Mouse (Mus musculus) Patski (cell line): ENCODE data around the gene Syne4. TPM values are rescaled to one million over a fixed set of nuclear protein-coding genes. Genes with fewer than 3 reads are reported as not detected.

ENCODE experiments used
- ATAC-seq: fragments of 100-300 bp; one replicate; pipeline ENCODE4 v1.8.0; 2021
- CTCF ChIA-PET: fragments of 350-600 bp; sonication (Branson Sonifier 250); formaldehyde crosslinking; loops from one replicate; lab custom pipeline; 2022; ENCODE audit warnings: inconsistent platforms; lab: Charles Lee
- POLR2A ChIA-PET: fragments of 350-600 bp; sonication (Branson Sonifier 250); formaldehyde crosslinking; loops from one replicate; lab custom pipeline; 2022; ENCODE audit warnings: antibody characterized with exemption, inconsistent platforms; lab: Charles Lee
- DNase-seq: peaks from one replicate; pipeline ENCODE4 v3.0.0-alpha.2; 2011; ENCODE audit warnings: low read depth, low spot score
- H3K27me3 ChIP-seq: fragments of 371-371 bp; one replicate; pipeline ENCODE4 v1.5.1; 2021
- CTCF ChIP-seq: fragments of 100-300 bp; IDR thresholded peaks from one replicate; pipeline ENCODE4 v1.5.1; 2021
- in situ Hi-C: fragments of 300-500 bp; cut with MboI; formaldehyde crosslinking; loops from 3 replicates; pipeline ENCODE4 v1.11.1; 2018; ENCODE audit warnings: low pct_unique_long_range_greater_than_20kb, mixed read lengths
- polyA plus RNA-seq: library from polyadenylated mRNA; unstranded; gene quantifications from one replicate; pipeline ENCODE4 v1.2.3, GENCODE M21; 2021

Gene Syne4
- polyA plus RNA-seq, 1 experiment from 2014 or later = 2.6 TPM

- ATAC-seq = no peak
- ChIA-PET CTCF (interaction anchor here (0.9 to 1.0 kb wide), 2 partner anchors 41 to 57 kb away, joined by 3 read pairs; no protein-coding TSS in a partner anchor), POLR2A (no interaction called here)
- no peak for DNase-seq
- H3K27me3 ChIP-seq = peaks cover 20% of the 10 kb centered on the region
- in situ Hi-C loops = no loop called here
- no peak for TF ChIP-seq CTCF
These were observed 52.9 kb downstream of the Syne4 start for GRCm38 (mm10) chr7:30367466-30367865.

Other genes starting within 250 kb of the Syne4 start
- gene Zfp82, start 241.9 kb upstream of the Syne4 start, polyA plus RNA-seq = 13.7 TPM
- 1.1 TPM for gene Gm26920, start 224.4 kb upstream of the Syne4 start, polyA plus RNA-seq
- 5.3 TPM for gene Zfp566, start 224.3 kb upstream of the Syne4 start, polyA plus RNA-seq
- gene Zfp260, start 220.0 kb upstream of the Syne4 start, polyA plus RNA-seq = 55.7 TPM
- gene Zfp382, start 192.9 kb upstream of the Syne4 start, polyA plus RNA-seq = 8.7 TPM
- 56.4 TPM for gene Zfp146, start 145.1 kb upstream of the Syne4 start, polyA plus RNA-seq
- 0.89 TPM for gene Cox7a1, start 130.7 kb upstream of the Syne4 start, polyA plus RNA-seq
- gene Capns1, start 116.0 kb upstream of the Syne4 start, polyA plus RNA-seq = 456 TPM
- gene Polr2i, start 82.9 kb upstream of the Syne4 start, polyA plus RNA-seq = 79.3 TPM
- gene Tbcb, start 82.5 kb upstream of the Syne4 start, polyA plus RNA-seq = 87.4 TPM
- not detected for gene Ovol3, start 79.1 kb upstream of the Syne4 start, polyA plus RNA-seq
- 0.14 TPM for gene Thap8, start 34.7 kb upstream of the Syne4 start, polyA plus RNA-seq
- 9.7 TPM for gene Wdr62, start 34.4 kb upstream of the Syne4 start, polyA plus RNA-seq
- 78.3 TPM for gene Clip3, start 23.1 kb upstream of the Syne4 start, polyA plus RNA-seq
- 35.2 TPM for gene Alkbh6, start 6.1 kb upstream of the Syne4 start, polyA plus RNA-seq
- gene E130208F15Rik, start 6.9 kb downstream of the Syne4 start, polyA plus RNA-seq = 3.3 TPM
- 6.4 TPM for gene Sdhaf1, start 9.1 kb downstream of the Syne4 start, polyA plus RNA-seq
- 21.9 TPM for gene Lrfn3, start 48.0 kb downstream of the Syne4 start, polyA plus RNA-seq
- not detected for gene Tyrobp, start 99.0 kb downstream of the Syne4 start, polyA plus RNA-seq
- gene Hcst, start 105.0 kb downstream of the Syne4 start, polyA plus RNA-seq = not detected
- 0.86 TPM for gene Nfkbid, start 106.9 kb downstream of the Syne4 start, polyA plus RNA-seq
- gene Aplp1, start 130.7 kb downstream of the Syne4 start, polyA plus RNA-seq = 104 TPM
- gene Kirrel2, start 142.9 kb downstream of the Syne4 start, polyA plus RNA-seq = not detected
- gene Nphs1, start 143.5 kb downstream of the Syne4 start, polyA plus RNA-seq = not detected
- 0.05 TPM for gene Prodh2, start 178.8 kb downstream of the Syne4 start, polyA plus RNA-seq
- 5.4 TPM for gene Arhgap33, start 220.3 kb downstream of the Syne4 start, polyA plus RNA-seq
- 29.8 TPM for gene Hspb6, start 237.4 kb downstream of the Syne4 start, polyA plus RNA-seq
- 19.5 TPM for gene Proser3, start 237.5 kb downstream of the Syne4 start, polyA plus RNA-seq
- gene Lin37, start 245.0 kb downstream of the Syne4 start, polyA plus RNA-seq = 36.4 TPM
- gene U2af1l4, start 248.5 kb downstream of the Syne4 start, polyA plus RNA-seq = 47.8 TPM
- gene Gm49396, start 248.5 kb downstream of the Syne4 start, polyA plus RNA-seq = 3.6 TPM
- 104 TPM for gene Psenen, start 248.8 kb downstream of the Syne4 start, polyA plus RNA-seq